Comparison of ENCODE assay signal across 10 mouse cellular contexts in the genomic region with DNA sequence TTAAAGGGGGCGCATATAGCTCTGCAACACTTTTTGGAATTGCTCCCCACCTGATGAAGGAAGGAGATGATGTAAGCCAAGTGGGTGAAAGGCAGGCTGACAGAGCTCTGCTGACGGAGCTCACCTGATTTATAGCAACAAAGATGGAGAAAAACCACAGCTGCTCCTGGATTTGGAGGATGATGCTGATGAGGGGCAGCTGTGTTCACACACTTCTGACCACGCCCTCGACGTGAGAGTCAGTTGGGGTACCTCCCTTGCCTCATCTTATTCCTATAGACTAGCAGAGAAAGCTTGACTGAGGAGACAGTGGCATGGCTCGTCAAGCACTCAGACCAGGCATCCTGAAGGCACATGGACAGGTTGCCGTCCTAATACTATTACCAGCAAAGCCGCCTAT. TPM values are rescaled to one million over a fixed set of nuclear protein-coding genes. Genes with fewer than 3 reads are reported as not detected.
DNase-seq lines count a peak whose midpoint lies in the region; ATAC-seq and TF ChIP-seq lines count a peak whose summit lies in the region.
"Had no signal": no experiment of that assay in that cellular context is flagged by ENCODE, and none has a peak within 500 bp of the region (broad histone marks: within the 10 kb centered on the region; RNA-seq: fewer than 3 reads in every experiment).

A gene (minus strand): TSS at position 101 of the 400 bp plus-strand sequence.

- H3K4me2 ChIP-seq in forebrain, embryonic 14.5 days (ENCODE audit: low read length) = no peak within 1 kb of the TSS
- H3K4me2 ChIP-seq in neural tube, embryonic 13.5 days = no peak within 1 kb of the TSS
- H3K4me2 ChIP-seq: heart, embryonic 15.5 days had no signal

- H3K4me3 ChIP-seq in lung, adult 2 months (replicated peaks; ENCODE audit: extremely low read depth, low read depth, low read length) = no peak within 1 kb of the TSS
- no peak within 1 kb of the TSS for H3K4me3 ChIP-seq in forebrain, embryonic 14.5 days (ENCODE audit: low read depth, low read length)
- no peak within 1 kb of the TSS for H3K4me3 ChIP-seq in neural tube, embryonic 13.5 days
- H3K4me3 ChIP-seq: heart, embryonic 15.5 days had no signal

- H3K9me3 ChIP-seq in forebrain, embryonic 14.5 days (replicated peaks; ENCODE audit: control insufficient read depth, low read length) = no peaks in the 10 kb centered on the region
- H3K9me3 ChIP-seq in neural tube, embryonic 13.5 days = no peaks in the 10 kb centered on the region
- H3K9me3 ChIP-seq: heart, embryonic 15.5 days had no signal

- no peak within 1 kb of the TSS for H3K27ac ChIP-seq in forebrain, embryonic 14.5 days (ENCODE audit: low read depth, low read length)
- no peak within 1 kb of the TSS for H3K27ac ChIP-seq in neural tube, embryonic 13.5 days (replicated peaks)
- H3K27ac ChIP-seq: heart, embryonic 15.5 days; liver, embryonic 14.5 days had no signal

- H3K9ac ChIP-seq in forebrain, embryonic 14.5 days (ENCODE audit: low read length) = no peak within 1 kb of the TSS
- H3K9ac ChIP-seq in neural tube, embryonic 13.5 days = no peak within 1 kb of the TSS
- H3K9ac ChIP-seq: heart, embryonic 15.5 days; liver, embryonic 14.5 days had no signal

- no peaks in the 10 kb centered on the region for H3K4me1 ChIP-seq in lung, adult 2 months (ENCODE audit: control insufficient read depth, insufficient read depth, low read length)
- H3K4me1 ChIP-seq in forebrain, embryonic 14.5 days (ENCODE audit: control insufficient read depth, insufficient read depth, low read length) = no peaks in the 10 kb centered on the region
- H3K4me1 ChIP-seq in neural tube, embryonic 13.5 days (replicated peaks) = peaks cover 9% of the 10 kb centered on the region; the same call in 1 of the 2 replicates
- H3K4me1 ChIP-seq: heart, embryonic 15.5 days had no signal

- ATAC-seq in forebrain, embryonic 14.5 days = no peak
- ATAC-seq in neural tube, embryonic 13.5 days (ENCODE audit: low read depth) = no peak

- no peak for TF ChIP-seq POLR2A in lung, adult 2 months (IDR thresholded peaks at IDR 0.05; ENCODE audit: borderline replicate concordance, extremely low read depth, low read depth, low read length)

- no peak for DNase-seq in lung, adult 2 months
- no peak for DNase-seq in lung, adult 18-20 months
- DNase-seq in forebrain, embryonic 14.5 days (ENCODE audit: low spot score) = no peak
- DNase-seq in left cerebral cortex, adult 8-10 months (ENCODE audit: low spot score in 2 of 2) = no peak
- DNase-seq in heart, adult 9 months (ENCODE audit: low spot score in 2 of 2) = no peak
- no peak for DNase-seq in cerebellum, adult 9-11 months
- no peak for DNase-seq in B cell, adult 2 months

- 52% methylated on average over 8 of the region's 8 CpGs for WGBS in lung, adult 2 months
- WGBS in forebrain, embryonic 14.5 days = 70% methylated on average over 8 of the region's 8 CpGs
- WGBS in neural tube, embryonic 13.5 days = 65% methylated on average over 8 of the region's 8 CpGs

- no peak for TF ChIP-seq CTCF in lung, adult 2 months (IDR thresholded peaks at IDR 0.05; ENCODE audit: insufficient read depth, low read length)

- H3K27me3 ChIP-seq in forebrain, embryonic 14.5 days (replicated peaks; ENCODE audit: control insufficient read depth, insufficient read depth, low read length) = no peaks in the 10 kb centered on the region
- H3K27me3 ChIP-seq in neural tube, embryonic 13.5 days = peaks cover 85% of the 10 kb centered on the region

- no peaks in the 10 kb centered on the region for H3K36me3 ChIP-seq in forebrain, embryonic 14.5 days (ENCODE audit: control insufficient read depth, insufficient read depth, low read length)
- no peaks in the 10 kb centered on the region for H3K36me3 ChIP-seq in neural tube, embryonic 13.5 days
- H3K36me3 ChIP-seq: heart, embryonic 15.5 days had no signal

RNA-seq across cellular contexts. Expression of the gene that starts here (rescaled TPM):
- polyA plus RNA-seq in lung, adult 2 months (2012; rRNA removed) = 10.0 and 11.1 TPM in 2 replicates
- 51.5 and 57.8 TPM in 2 replicates for polyA plus RNA-seq in forebrain, embryonic 14.5 days (2014; fragmentation: Nextera tagmentation; extraction: Ambion mirVana)
- total RNA-seq in left cerebral cortex, adult 8-10 months (2022) = 10 to 100 TPM; 47.0 to 57.8 (median 52.5) TPM
- 91.9 and 93.1 TPM in 2 replicates for polyA plus RNA-seq in neural tube, embryonic 13.5 days (2015; fragmentation: Nextera tagmentation; extraction: Ambion mirVana)
